Mouse (Mus musculus) embryo, embryonic 9.5 days (tissue): ENCODE measurements around the gene Ift74.

Source experiments
- DNase-seq: peaks from one replicate; pipeline ENCODE4 v3.0.0-alpha.2; 2017; ENCODE audit errors: extremely low spot score

Ift74 gene

DNA sequence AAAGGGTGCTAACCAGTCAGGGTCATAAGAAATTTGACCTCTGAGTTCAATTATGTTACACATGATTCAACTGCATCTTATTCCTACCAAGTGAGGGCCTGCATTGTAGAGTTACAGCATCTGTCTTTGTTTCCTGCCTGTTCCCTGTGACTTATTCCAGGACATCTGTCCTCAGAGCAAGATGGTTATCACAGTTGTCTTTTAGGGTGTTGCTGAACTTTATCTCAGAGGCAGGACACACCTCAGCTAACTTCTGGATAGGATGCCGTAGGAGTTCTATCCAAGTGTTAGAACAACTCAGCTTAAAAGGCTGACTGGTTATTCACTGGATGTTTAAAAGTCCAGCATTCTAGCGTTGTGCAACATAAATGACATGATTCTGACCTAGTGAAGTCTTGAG is 77.9 kb downstream of the Ift74 start:
- DNase-seq, result no peak

DNA sequence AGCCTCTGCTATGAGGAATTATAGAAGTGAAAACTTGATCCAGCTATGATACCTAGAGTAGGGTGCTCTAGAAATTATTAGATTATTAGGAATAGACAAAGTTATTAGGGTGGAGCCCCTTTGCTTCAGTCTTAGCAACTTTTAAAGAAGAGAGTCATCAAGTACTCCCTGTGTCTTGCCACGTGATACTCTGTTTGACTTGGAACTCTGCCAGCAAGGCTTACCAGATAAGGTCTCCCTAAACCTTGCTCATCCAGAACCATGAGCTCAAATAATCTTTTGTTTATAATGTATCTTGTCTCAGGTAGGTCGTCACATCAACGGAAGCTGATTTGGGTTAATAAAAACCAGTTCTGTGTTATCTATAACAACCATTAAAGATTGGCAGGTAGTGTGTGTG is 82.1 kb downstream of the Ift74 start:
- DNase-seq, result no peak

DNA sequence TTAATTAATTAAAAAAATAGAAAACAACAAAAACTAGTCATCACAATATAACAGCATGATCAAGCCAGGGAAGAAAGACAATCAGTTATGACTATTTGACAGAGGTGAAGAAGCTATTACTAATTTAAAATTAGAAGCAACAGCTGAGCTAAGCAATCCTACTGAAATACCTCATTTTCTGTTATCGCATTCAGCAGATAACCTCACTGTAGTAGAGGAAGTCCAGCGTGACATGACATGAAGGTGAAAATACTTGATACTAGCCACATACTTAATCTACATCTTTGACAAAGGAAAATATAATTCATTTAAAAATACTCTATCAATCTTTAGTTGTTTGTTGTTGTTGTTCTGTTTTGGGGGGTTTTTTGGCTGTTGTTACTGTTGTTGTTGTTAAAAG is 96.7 kb downstream of the Ift74 start:
- DNase-seq, result no peak

DNA sequence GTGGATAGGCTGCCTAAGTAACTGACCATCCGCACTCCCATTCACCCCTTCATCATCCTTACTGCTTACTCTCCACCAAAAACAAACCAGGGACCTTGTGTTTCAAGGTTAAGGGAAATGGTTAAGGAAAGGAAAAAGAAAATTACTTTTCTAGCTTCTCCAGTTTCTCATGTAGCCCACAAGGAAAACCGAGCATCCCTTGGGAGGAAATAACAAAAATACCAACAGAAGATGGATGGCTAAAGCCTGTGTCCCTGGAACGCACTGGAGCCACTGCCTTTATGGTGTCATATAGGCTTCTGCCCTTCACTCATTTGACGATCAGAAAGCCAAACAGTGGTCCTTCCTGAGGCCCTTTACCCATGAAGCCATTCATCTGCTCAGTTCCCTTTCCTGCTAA is 97.1 kb downstream of the Ift74 start:
- DNase-seq, result no peak

DNA sequence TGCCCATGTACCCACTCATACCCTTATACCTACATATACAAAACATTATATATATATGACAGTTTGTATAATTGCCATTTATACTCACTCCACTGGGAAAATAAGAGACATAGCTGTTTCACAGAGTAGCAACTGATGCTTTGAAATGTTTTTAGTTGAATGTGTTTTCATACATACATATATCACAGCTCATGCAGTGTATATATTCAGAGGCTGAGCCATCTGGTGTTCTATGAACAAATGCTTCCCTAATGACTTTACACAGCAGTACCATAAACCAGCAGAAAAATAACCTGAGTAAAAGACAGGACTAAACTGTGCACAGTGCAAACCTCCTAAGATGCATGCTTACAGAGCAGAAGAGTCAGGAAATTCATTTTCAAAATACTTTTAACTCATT is 99.5 kb downstream of the Ift74 start:
- no peak for DNase-seq

DNA sequence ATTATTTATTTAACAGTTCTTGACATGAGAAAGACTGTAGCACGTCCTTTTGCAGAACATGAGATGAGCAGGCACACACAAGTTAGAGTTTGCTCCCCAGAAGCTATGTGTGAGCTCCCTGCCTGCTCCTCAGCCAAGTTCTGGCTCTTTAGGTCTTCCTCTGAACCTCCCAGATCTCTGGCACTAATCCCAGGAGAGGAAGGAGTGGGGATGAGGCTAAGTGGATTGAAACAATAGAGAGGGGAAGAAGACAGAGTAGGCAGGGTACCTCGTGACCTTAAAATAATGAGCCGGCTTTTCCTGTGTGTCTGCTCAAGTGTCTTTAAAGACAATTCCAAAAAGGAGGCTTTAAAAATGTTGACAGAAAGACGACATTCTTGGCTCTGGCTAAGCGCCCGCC is 100.9 kb downstream of the Ift74 start:
- DNase-seq, result no peak

DNA sequence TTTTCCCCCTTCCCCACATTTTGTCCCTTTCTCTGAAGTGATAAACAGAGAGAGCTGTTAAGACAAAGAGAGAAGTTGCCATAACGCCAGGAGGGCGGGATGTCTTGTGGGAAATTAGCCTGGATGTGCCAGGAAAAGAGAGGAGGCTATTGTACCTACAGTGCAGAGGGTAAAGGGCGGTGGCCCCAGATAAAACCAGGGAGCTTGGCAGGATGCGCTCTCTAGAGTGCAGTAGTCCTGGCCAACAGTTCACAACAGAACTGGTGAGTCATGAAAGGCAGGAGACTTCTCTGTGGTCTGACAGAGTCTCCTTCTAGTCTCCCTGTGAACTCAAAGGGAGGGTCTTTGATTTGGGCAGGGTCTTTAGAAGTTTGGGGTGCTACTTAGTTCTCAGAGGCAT is 111.5 kb downstream of the Ift74 start:
- DNase-seq, result no peak

DNA sequence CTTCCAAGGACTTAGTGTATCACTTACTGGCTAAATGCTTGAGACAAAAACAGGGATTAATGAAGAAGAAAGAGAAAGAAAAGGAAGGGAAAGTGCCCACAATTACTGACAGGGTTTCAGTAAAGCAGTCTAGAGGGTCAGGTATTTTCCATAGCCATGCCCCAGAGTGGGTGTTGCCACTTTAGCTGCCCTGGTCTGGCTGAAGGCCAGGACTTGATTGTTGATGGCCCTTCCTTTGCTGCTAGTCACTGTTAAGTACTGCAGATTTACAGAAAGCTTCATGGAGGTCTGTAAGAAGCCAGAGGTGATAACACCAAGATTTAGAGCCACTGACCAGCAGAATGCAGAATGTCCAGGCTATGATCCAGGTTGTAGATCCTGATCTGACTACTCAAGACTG is 118.4 kb downstream of the Ift74 start:
- no peak for DNase-seq

DNA sequence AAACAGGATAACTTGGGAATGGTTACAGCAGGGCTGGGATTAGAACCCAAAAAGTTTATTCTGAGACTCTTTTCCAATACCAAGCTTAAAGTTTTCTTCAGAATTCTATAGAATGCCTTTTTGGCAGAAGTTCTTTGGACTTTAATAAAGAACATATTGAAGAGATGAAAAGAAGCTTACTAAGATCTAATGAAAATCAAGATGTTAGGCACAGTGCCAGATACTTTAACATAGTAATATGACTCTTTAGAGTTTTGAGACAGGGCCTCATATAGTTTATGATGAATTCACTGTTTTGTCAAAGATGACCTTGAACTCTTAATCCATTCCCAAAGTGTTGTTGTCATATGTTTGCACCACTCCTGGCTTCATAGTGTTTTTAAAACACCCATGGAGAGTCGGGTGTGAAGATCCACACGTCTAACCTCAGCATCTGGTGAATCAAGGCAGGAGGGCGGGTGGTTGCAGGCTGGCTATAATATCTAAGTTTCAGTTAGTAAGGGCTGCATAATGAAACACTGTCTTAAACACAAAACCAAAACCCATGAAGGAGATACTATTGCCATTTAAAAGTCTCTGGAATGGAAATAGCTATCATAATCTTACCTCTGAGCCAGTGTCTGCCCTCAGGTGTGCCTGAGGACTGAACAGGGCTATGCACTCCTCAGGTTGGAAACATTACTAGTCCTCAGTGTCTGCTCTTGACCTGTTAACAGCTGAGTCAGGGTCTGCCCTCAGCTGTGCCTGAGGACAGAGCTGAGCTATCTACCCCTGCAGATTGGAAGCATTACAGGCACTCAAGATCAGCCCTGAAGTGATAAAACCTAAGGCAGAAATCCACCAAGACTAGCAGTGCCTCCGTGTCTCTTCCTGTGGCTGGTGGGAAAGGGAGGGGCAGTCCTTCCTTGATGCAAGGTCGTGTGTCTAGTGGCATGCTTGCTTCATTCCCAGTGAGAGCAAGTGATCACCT is 123.3 kb downstream of the Ift74 start:
- DNase-seq, result no peak

DNA sequence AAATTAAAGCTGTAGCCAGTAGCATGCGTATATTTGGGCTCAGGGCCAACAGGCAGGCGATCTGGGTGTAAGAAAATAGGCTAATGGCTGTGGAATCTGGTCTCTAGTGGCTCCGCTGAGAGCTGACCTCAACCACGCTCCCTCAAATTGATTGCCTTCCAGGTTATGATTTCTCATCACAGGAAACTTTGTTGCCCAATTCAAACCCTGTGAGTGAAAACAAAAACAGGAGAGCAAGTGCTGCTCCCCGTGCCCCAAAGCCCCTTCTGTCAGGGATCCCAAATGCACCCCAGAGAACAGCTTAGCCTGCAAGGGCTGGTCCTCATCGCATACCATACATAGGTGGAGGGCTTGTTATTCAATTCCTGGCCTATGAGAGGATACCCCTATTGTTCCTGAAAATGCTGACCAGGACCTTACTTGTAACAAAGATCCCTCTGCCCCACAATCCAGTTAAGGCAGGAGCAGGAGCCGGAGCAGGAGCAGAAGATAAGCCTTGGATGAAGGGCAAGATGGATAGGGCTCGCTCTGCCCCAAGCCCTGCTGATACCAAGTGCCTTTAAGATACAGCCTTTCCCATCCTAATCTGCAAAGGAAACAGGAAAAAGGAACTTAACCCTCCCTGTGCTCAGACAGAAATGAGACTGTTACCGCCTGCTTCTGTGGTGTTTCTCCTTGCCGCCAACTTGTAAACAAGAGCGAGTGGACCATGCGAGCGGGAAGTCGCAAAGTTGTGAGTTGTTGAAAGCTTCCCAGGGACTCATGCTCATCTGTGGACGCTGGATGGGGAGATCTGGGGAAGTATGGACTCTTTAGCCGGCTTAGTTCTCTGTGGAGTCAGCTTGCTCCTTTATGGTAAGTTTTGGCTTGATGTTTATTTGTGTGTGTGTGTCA is 124.8 kb downstream of the Ift74 start, which contains the start of gene Tek:
Tek (plus strand) TSS at position 452 of the 894 bp plus-strand sequence.
- peak; percentile 9 for DNase-seq

DNA sequence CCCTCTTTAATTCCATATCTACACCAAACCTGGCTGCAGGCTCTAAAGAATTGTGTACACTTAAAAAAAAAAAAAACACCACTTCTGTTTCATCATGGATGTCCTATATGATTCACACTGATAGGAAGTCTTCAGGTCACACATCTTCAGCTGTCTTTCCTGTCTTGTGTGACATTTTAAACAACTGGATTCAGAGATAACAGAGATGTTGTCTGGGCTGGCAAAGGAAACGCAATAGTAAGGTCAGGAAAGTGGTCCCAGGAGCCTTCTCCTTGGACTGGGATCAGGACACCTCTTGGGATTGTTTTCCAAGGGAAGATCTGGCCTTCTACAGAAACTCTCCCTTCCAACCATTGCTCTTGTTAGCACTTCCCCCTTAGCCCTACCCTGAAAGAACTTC is 127.5 kb downstream of the Ift74 start:
- no peak for DNase-seq
